Mouse (Mus musculus): ENCODE measurements around the gene Nlrp4e. TPM values are rescaled to one million over a fixed set of nuclear protein-coding genes. Genes with fewer than 3 reads are reported as not detected.
"Not testable (repeated sequence)": the region's sequence is repeated elsewhere in the genome, so short reads cannot be mapped to it uniquely, and the experiment has no call there.

Gene Nlrp4e
- not detected for total RNA-seq (2021)
- long read RNA-seq, partial matches to known transcripts: 0 of 3 reads
- long read RNA-seq, other reads (novel, unspliced or antisense): 3 of 3 reads

GRCm38 (mm10) chr7:23300892-23301291 lies at the start of gene Nlrp4e:
Nlrp4e (plus strand) TSS chr7:23301192.
- not testable (repeated sequence) for DNase-seq (ENCODE audit: low spot score in 2 of 2)

DNA sequence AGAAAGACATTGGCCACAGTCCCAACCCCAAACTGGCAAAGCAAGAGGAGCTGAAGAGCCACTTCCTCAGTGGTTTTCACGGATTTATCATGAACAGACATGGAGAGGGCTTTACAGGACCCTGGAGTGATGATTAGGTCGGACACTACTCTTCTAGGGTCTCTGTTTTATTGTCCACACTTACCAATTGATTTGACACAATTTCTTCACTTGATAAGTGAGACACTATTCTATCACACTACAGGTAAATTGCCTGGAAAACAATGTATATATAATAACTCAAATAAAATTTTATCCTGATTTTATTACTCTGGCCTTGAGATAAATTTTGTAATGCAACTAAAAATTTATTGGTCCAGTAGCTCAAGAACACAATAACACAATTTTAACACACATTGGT lies 49.4 kb upstream of the Nlrp4e start, which contains the start of gene Vmn1r166:
Gene Vmn1r166, minus strand, starts transcription at position 101 of the 400 bp plus-strand sequence.
- DNase-seq (ENCODE audit: low spot score in 2 of 2): not testable (repeated sequence)

DNA sequence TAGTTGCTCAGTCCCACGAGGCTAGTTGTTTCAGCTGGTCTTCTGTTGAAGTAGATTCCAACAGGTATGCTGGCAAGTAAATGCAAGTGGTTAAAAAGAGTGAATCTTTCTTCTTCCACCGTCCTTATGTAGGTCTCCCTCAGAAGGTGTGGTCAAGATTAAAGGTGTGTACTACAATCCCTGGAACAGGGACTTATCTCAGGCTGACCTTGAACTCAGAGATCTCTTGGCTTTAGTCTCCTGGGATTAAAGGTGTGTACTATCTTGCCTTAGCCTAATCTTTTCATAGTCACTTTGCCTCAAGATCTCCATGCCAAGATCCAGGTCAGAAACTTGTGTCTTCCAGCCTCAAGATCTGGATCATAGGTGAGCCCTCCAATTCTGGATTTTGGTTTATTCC lies 22.2 kb upstream of the Nlrp4e start, which contains the start of gene Gm6902:
Gene Gm6902, minus strand, starts transcription at position 101 of the 400 bp plus-strand sequence.
- DNase-seq (ENCODE audit: low spot score in 2 of 2): not testable (repeated sequence)

- not testable (repeated sequence) for DNase-seq (ENCODE audit: low spot score in 2 of 2)
Observed at GRCm38 (mm10) chr7:23358311-23358710, 57.3 kb downstream of the Nlrp4e start.

GRCm38 (mm10) chr7:23385589-23385988 lies 84.6 kb downstream of the Nlrp4e start, which contains the start of gene Nlrp5:
Nlrp5 (plus strand) TSS chr7:23385889.
- DNase-seq (ENCODE audit: low spot score in 2 of 2): no peak

Small RNAs within 50 kb of the gene (microRNA-seq; reads per million reads assigned to microRNA genes)
- 0 reads per million in 2 experiments for gene Gm25196

Other genes starting within 250 kb of the Nlrp4e start
- not detected for gene Vmn1r163, start 245.7 kb upstream of the Nlrp4e start, total RNA-seq (2021)
- not detected for gene Gm8720, start 233.7 kb upstream of the Nlrp4e start, total RNA-seq (2021)
- not detected for gene Gm10662, start 156.7 kb upstream of the Nlrp4e start, total RNA-seq (2021)
- gene Vmn1r165, start 83.9 kb upstream of the Nlrp4e start, total RNA-seq (2021): not detected
- not detected for gene Vmn1r166, start 49.5 kb upstream of the Nlrp4e start, total RNA-seq (2021)
- gene Gm6902, start 22.3 kb upstream of the Nlrp4e start, total RNA-seq (2021): not detected
- gene Nlrp5, start 84.7 kb downstream of the Nlrp4e start, total RNA-seq (2021): not detected
- gene Vmn1r167, start 206.0 kb downstream of the Nlrp4e start, total RNA-seq (2021): not detected
- gene Vmn1r168, start 238.5 kb downstream of the Nlrp4e start, total RNA-seq (2021): not detected